Mouse (Mus musculus) liver, embryonic 14.5 days (tissue): ENCODE measurements around the gene Rnf113a2. TPM values are rescaled to one million over a fixed set of nuclear protein-coding genes. Genes with fewer than 3 reads are reported as not detected.
A peak's percentile ranks its signal among the peaks of the same experiment; 100 is the strongest.

Experiments
- ATAC-seq: fragments of 200-750 bp; cut with Nextera tagmentation; 2 replicates; pipeline ENCODE4 v1.8.0; 2017; ENCODE audit warnings: moderate number of reproducible peaks, mild to moderate bottlenecking, moderate library complexity; ENCODE audit not compliant: insufficient read depth
- DNase-seq, 3 experiments: peaks; one replicate each; pipeline ENCODE4 v3.0.0-alpha.2; 2012 to 2013; ENCODE audit warnings: low read depth in 3 of 3, low spot score in 3 of 3
- H3K27ac ChIP-seq: fragments of 300-500 bp; sonication (generic); 2 replicates; pipeline ENCODE4 v1.5.1; 2014; ENCODE audit warnings: moderate library complexity, mild to moderate bottlenecking, control low read depth, inconsistent platforms
- H3K27me3 ChIP-seq: fragments of 300-500 bp; sonication (generic); 2 replicates; pipeline ENCODE4 v1.6.1; 2014; ENCODE audit warnings: mild to moderate bottlenecking, low read length, moderate library complexity; ENCODE audit not compliant: control insufficient read depth, insufficient read depth
- H3K36me3 ChIP-seq: fragments of 300-500 bp; sonication (generic); replicated peaks from 2 replicates; pipeline ENCODE4 v1.6.1; 2014; ENCODE audit warnings: low read depth; ENCODE audit not compliant: control insufficient read depth, insufficient read depth
- H3K4me1 ChIP-seq, 2 experiments: fragments of 200-500 bp in 1 of 2; fragments of 300-500 bp in 1 of 2; sonication (generic) in 1 of 2; replicated peaks; 2 replicates each; pipeline ENCODE4 v1.6.1; 2012 to 2014; ENCODE audit warnings: antibody characterized with exemption in 1 of 2, inconsistent platforms in 1 of 2, low read length in 1 of 2; ENCODE audit not compliant: control insufficient read depth in 2 of 2, insufficient read depth in 2 of 2
- H3K4me2 ChIP-seq: fragments of 300-500 bp; sonication (generic); 2 replicates; pipeline ENCODE4 v1.6.1; 2014; ENCODE audit warnings: low read depth, mild to moderate bottlenecking, control low read depth, moderate library complexity
- H3K4me3 ChIP-seq, 2 experiments: fragments of 200-500 bp in 1 of 2; fragments of 300-500 bp in 1 of 2; sonication (generic) in 1 of 2; 2 replicates each; pipeline ENCODE4 v1.5.1; 2012 to 2014; ENCODE audit warnings: low read depth in 2 of 2, low read length in 2 of 2, mild to moderate bottlenecking in 2 of 2, control low read depth in 1 of 2, inconsistent platforms in 1 of 2, moderate library complexity in 1 of 2; ENCODE audit not compliant: insufficient read depth in 1 of 2
- H3K9ac ChIP-seq: fragments of 300-500 bp; sonication (generic); replicated peaks from 2 replicates; pipeline ENCODE4 v1.6.1; 2014; ENCODE audit warnings: mild to moderate bottlenecking, control low read depth, moderate library complexity
- H3K9me3 ChIP-seq: fragments of 300-500 bp; sonication (generic); 2 replicates; pipeline ENCODE4 v1.6.1; 2016; ENCODE audit warnings: low read length, mixed read lengths; ENCODE audit not compliant: control insufficient read depth
- CTCF ChIP-seq: IDR thresholded peaks from 2 replicates; pipeline ENCODE4 v1.5.1; 2016; ENCODE audit warnings: antibody characterized with exemption, low read depth, control low read depth
- EP300 ChIP-seq: IDR thresholded peaks from 2 replicates; pipeline ENCODE4 v1.6.1; 2016; ENCODE audit warnings: antibody characterized with exemption, low read depth
- whole genome bisulfite sequencing: fragments of 180-500 bp; shearing (Covaris S2); extraction: QIAGEN DNeasy Blood & Tissue Kit; methylation state at CpG from one replicate; pipeline ENCODE4 v1.1.7; 2014; ENCODE audit not compliant: insufficient replicate concordance; 5-methylcytosine and 5-hydroxymethylcytosine counted together
- polyA plus RNA-seq, 2 experiments: library from polyadenylated mRNA; depleted of rRNA in 1 of 2; stranded (reverse) in 1 of 2; unstranded in 1 of 2; fragments of >200 nt; fragmentation: Nextera tagmentation in 1 of 2; extraction: Ambion mirVana in 1 of 2; gene quantifications; 2 replicates each; pipeline versions ENCODE4 v1.2.1 to v1.2.3; 2012 to 2014

Rnf113a2 gene
- polyA plus RNA-seq, 2 experiments: 10.0 to 13.2 TPM

DNA sequence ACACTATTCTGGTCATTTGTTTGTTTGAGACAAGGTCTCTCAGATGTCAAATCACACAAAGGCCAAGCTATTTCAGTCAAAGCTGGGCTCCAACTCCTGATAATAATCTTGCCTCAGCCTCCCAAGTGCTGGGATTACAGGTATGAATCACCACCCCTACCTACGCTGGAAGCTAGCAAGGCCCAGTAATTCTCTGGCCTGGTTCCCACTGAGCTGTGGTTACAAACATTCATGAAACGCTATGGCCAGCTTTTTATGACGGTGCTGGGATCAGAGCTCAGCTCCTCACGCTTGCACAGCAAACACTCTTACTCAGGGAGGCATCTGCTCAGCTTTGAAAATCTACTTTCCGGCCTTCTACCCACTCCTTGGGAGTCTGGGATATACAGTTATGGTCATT is 23.1 kb upstream of the Rnf113a2 start:
- DNase-seq (no peak), ATAC-seq (no peak)
- 77% methylated on average over 5 of the region's 5 CpGs for WGBS
- TF ChIP-seq EP300 (no peak), CTCF (no peak)
- Histone ChIP-seq H3K9ac (no peak overlapping the region), H3K4me2 (no peak overlapping the region), H3K36me3 (no peaks in the 10 kb centered on the region), H3K9me3 (no peaks in the 10 kb centered on the region), H3K4me3 (no peak overlapping the region), H3K4me1 (peaks cover 0 to 3% of the 10 kb centered on the region in 2 experiments; a peak in 2 of 4 replicates), H3K27ac (no peak overlapping the region), H3K27me3 (no peaks in the 10 kb centered on the region)

DNA sequence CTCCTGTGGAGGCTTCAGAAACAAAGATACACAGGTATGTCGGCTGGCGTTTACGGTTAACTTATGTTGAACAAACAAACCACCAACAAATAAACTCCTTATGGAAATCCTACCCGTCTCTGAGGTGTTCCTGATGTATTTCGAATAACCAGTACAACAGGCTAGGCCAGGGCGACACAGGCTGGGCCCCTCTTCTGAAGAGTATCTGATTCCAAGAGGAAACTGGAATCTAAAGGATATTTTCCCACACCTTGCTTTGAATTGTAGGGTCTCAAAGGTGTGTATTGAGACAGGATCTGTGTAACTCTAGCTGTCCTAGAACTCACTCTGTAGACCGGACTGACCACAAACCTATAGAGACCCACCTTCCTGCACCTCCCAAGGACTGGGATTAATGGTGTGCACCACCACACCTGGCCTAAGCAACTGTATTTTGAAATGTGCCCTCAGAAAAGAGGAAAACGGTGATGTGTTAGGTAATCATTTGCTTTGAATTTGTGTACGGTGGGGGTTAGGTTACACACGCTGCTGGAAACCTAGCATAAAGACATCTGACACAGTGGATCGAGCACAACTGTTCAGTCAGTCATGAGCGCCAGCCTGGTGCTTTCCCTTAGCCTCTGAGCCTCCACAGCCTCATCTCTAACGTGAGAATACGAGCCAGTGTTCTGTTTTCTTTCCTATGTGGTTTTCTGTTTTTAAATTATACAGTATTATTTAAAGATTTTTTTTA is 19.9 kb upstream of the Rnf113a2 start:
- Histone ChIP-seq H3K4me2 (no peak overlapping the region), H3K36me3 (no peaks in the 10 kb centered on the region), H3K27ac (no peak overlapping the region), H3K9ac (no peak overlapping the region), H3K4me1 (peaks cover 5 to 8% of the 10 kb centered on the region in 2 experiments; a peak in 3 of 4 replicates), H3K9me3 (no peaks in the 10 kb centered on the region), H3K4me3 (no peak overlapping the region), H3K27me3 (no peaks in the 10 kb centered on the region)
- TF ChIP-seq CTCF (no peak), EP300 (no peak)
- ATAC-seq (peak; percentile 57; the same call in 1 of the 2 replicates), DNase-seq (no peak)
- WGBS: 68% methylated on average over 14 of the region's 14 CpGs

DNA sequence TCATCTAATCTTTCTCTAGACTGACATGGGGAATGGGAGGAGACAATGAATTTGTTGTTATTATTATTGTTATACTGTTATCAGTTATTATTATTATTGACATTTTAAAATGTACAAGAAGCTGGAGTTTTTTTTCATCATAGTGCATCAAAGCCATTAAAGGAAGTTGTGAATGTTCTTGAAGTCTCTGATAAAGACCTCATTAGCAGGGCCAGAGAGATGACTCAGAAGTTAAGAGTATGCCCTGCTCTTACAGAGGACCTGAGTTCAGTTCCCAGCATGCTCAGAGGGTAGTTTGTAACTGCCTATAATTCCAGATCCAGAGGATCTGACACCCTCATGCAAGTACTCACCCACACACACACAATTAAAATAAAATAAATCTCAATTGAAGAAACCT is 19.3 kb upstream of the Rnf113a2 start:
- Histone ChIP-seq H3K4me3 (no peak overlapping the region), H3K4me2 (no peak overlapping the region), H3K27me3 (no peaks in the 10 kb centered on the region), H3K9me3 (no peaks in the 10 kb centered on the region), H3K27ac (no peak overlapping the region), H3K9ac (no peak overlapping the region), H3K36me3 (no peaks in the 10 kb centered on the region), H3K4me1 (peaks cover 5 to 8% of the 10 kb centered on the region in 2 experiments; a peak in 3 of 4 replicates)
- DNase-seq (no peak), ATAC-seq (no peak)
- TF ChIP-seq EP300 (no peak), CTCF (no peak)

DNA sequence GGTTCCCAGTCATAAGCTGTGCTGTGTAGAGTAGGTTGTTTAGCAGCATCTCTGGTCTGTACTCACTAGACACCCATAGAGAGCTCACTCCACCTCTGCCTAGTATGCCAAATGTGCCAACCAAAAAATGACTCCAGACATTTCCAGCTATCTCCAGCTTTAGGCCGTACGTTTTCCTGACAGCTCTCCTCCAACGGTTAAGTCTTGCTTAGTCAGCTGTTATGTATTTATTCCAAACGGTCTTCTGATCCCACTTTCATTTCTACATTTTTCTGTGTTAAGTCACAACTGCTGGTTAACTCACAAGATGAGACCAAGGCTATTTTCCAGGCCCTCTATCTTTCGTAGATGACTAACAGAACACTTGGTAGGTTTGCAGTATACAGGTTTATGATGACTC is 18.4 kb upstream of the Rnf113a2 start:
- no peak for ATAC-seq
- DNase-seq: no peak
- H3K4me1 ChIP-seq: peaks cover 5 to 8% of the 10 kb centered on the region in 2 experiments; a peak in 3 of 4 replicates
- H3K4me3 ChIP-seq: no peak overlapping the region
- H3K36me3 ChIP-seq: no peaks in the 10 kb centered on the region
- TF ChIP-seq EP300 (no peak), CTCF (no peak)
- no peak overlapping the region for H3K4me2 ChIP-seq
- no peak overlapping the region for H3K9ac ChIP-seq
- WGBS: 81% methylated on average over 5 of the region's 5 CpGs
- H3K27ac ChIP-seq: no peak overlapping the region
- H3K27me3 ChIP-seq: no peaks in the 10 kb centered on the region
- no peaks in the 10 kb centered on the region for H3K9me3 ChIP-seq

DNA sequence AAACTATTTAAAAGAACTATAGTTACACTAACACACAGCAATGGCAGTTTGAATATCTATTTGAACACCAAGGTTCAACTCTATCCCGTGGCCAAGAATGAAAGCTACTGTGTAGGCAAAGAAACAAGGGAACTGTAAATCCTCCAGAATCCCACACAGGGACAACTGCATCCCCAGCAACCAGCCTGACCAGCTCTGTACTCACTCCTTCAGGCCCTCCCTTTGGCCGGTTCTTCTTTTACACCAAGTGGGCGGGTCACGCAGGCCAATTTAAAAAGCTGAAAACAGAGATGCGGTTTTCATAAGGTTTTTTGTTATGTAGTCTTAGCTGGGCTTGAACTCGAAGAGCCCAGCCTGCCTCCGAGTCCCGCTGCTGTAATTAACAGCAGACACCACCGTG is 17.9 kb upstream of the Rnf113a2 start:
- Histone ChIP-seq H3K4me3 (no peak overlapping the region), H3K36me3 (no peaks in the 10 kb centered on the region), H3K9me3 (no peaks in the 10 kb centered on the region), H3K9ac (no peak overlapping the region), H3K27ac (no peak overlapping the region), H3K4me1 (peaks cover 5 to 8% of the 10 kb centered on the region in 2 experiments; a peak in 3 of 4 replicates), H3K27me3 (no peaks in the 10 kb centered on the region), H3K4me2 (no peak overlapping the region)
- ATAC-seq (no peak), DNase-seq (no peak)
- TF ChIP-seq CTCF: no peak
- no peak for TF ChIP-seq EP300
- WGBS: 81% methylated on average over 9 of the region's 9 CpGs
